Mouse (Mus musculus) kidney, embryonic 14.5 days (tissue): ENCODE measurements around the gene Ccdc42. TPM values are rescaled to one million over a fixed set of nuclear protein-coding genes. Genes with fewer than 3 reads are reported as not detected.

Source experiments
- ATAC-seq: fragments of 200-750 bp; cut with Nextera tagmentation; 2 replicates; pipeline ENCODE4 v1.8.0; 2017; ENCODE audit warnings: moderate number of reproducible peaks, mild to moderate bottlenecking, moderate TSS enrichment, moderate library complexity; ENCODE audit not compliant: low FRiP score, low TSS enrichment
- H3K27ac ChIP-seq: fragments of 300-500 bp; sonication (generic); 2 replicates; pipeline ENCODE4 v1.5.1; 2014; ENCODE audit warnings: low read depth, mild to moderate bottlenecking, low read length, moderate library complexity, mixed read lengths
- H3K27me3 ChIP-seq: fragments of 300-500 bp; sonication (generic); 2 replicates; pipeline ENCODE4 v1.6.1; 2014; ENCODE audit warnings: mild to moderate bottlenecking, low read length; ENCODE audit not compliant: control insufficient read depth, insufficient read depth
- H3K36me3 ChIP-seq: fragments of 300-500 bp; sonication (generic); 2 replicates; pipeline ENCODE4 v1.6.1; 2014; ENCODE audit warnings: low read length, mixed read lengths; ENCODE audit not compliant: control insufficient read depth, insufficient read depth
- H3K4me1 ChIP-seq: fragments of 300-500 bp; sonication (generic); 2 replicates; pipeline ENCODE4 v1.6.1; 2014; ENCODE audit warnings: low read length, mixed read lengths; ENCODE audit not compliant: control insufficient read depth, insufficient read depth
- H3K4me2 ChIP-seq: fragments of 300-500 bp; sonication (generic); replicated peaks from 2 replicates; pipeline ENCODE4 v1.6.1; 2014; ENCODE audit warnings: low read depth, mild to moderate bottlenecking, low read length
- H3K4me3 ChIP-seq: fragments of 300-500 bp; sonication (generic); 2 replicates; pipeline ENCODE4 v1.5.1; 2014; ENCODE audit warnings: mild to moderate bottlenecking, low read length
- H3K9ac ChIP-seq: fragments of 300-500 bp; sonication (generic); 2 replicates; pipeline ENCODE4 v1.6.1; 2014; ENCODE audit warnings: low read depth, mild to moderate bottlenecking, low read length, moderate library complexity
- H3K9me3 ChIP-seq: fragments of 300-500 bp; sonication (generic); 2 replicates; pipeline ENCODE4 v1.6.1; 2016; ENCODE audit warnings: low read length; ENCODE audit not compliant: control insufficient read depth
- WGBS: fragments of 180-500 bp; shearing (Covaris S2); extraction: QIAGEN DNeasy Blood & Tissue Kit; methylation state at CpG from one replicate; pipeline ENCODE4 v1.1.7; 2014; 5-methylcytosine and 5-hydroxymethylcytosine counted together
- polyA plus RNA-seq: library from polyadenylated mRNA; unstranded; fragments of >200 nt; fragmentation: Nextera tagmentation; extraction: Ambion mirVana; gene quantifications from 2 replicates; pipeline ENCODE4 v1.2.1, GENCODE M21; 2014

Ccdc42 gene
- polyA plus RNA-seq, result 2.5 and 3.0 TPM in 2 replicates

DNA sequence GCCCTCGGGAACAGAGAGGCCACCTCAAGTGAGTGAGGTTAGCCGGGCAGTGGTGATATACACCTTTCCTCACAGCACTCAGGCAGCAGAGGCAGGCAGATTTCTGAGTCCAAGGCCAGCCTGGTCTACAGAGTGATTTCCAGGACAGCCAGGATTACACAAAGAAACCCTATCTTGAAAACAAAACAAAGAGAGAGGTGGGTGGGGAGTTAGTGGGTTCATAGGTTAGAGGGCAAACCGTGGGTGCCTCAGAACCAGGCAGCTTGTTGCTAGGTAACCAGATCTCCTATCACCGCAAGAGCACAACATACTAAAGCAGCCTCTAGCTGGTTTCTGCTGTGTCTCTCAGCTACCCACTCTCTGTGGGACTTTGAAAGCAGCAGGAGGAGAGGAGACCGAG, at the start of gene Ccdc42:
Gene Ccdc42, plus strand, starts transcription at position 301 of the 400 bp plus-strand sequence.
- no peaks in the 10 kb centered on the region for H3K27me3 ChIP-seq
- no peak within 1 kb of the TSS for H3K4me2 ChIP-seq
- H3K9ac ChIP-seq, result no peak within 1 kb of the TSS
- no peak within 1 kb of the TSS for H3K4me3 ChIP-seq
- no peaks in the 10 kb centered on the region for H3K9me3 ChIP-seq
- H3K4me1 ChIP-seq, result peaks cover 20% of the 10 kb centered on the region
- H3K36me3 ChIP-seq, result no peaks in the 10 kb centered on the region
- 60% methylated on average over 5 of the region's 5 CpGs for WGBS
- H3K27ac ChIP-seq, result no peak within 1 kb of the TSS
- ATAC-seq, result no peak

GRCm38 (mm10) chr11:68539621-68540020, 47.2 kb upstream of the Ccdc42 start:
- Histone ChIP-seq H3K36me3 (no peaks in the 10 kb centered on the region), H3K4me1 (no peaks in the 10 kb centered on the region), H3K9ac (no peak overlapping the region), H3K27ac (no peak overlapping the region), H3K4me2 (no peak overlapping the region), H3K27me3 (no peaks in the 10 kb centered on the region), H3K4me3 (no peak overlapping the region), H3K9me3 (no peaks in the 10 kb centered on the region)
- WGBS, result 70% methylated on average over 5 of the region's 5 CpGs
- no peak for ATAC-seq

DNA sequence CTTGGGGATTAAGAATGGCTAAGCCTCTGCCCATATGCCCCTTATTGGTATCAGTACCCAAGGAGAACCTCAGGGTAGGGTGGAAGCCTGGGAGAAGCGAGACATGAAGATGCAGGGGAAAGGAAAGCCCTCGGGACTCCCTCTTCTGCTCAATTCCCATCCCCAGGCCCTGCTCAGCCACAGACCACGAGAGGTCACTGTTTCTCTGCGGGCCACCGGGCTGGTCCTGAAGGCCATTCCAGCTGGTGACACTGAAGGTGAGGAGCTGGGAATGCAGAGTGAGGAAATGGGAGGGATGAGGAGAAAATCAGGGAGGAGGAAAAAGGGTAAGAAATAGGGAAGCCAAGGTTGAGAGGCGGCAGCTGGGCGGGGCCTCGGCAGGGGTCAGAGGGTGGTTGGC, 42.3 kb upstream of the Ccdc42 start:
- Histone ChIP-seq H3K4me2 (no peak overlapping the region; the same call in 1 of the 2 replicates), H3K27ac (no peak overlapping the region)

GRCm38 (mm10) chr11:68545172-68545571, 41.6 kb upstream of the Ccdc42 start:
- H3K36me3 ChIP-seq, result no peaks in the 10 kb centered on the region
- no peak overlapping the region for H3K4me3 ChIP-seq
- no peaks in the 10 kb centered on the region for H3K9me3 ChIP-seq
- no peak overlapping the region for H3K4me2 ChIP-seq
- no peak overlapping the region for H3K9ac ChIP-seq
- 0 out of 2 replicates have a peak, but pooled peaks cover 7% of the 10 kb centered on the region for H3K4me1 ChIP-seq
- no peaks in the 10 kb centered on the region for H3K27me3 ChIP-seq
- WGBS, result 49% methylated on average over 7 of the region's 7 CpGs
- H3K27ac ChIP-seq, result no peak overlapping the region
- no peak for ATAC-seq

More for the DNA sequence above, 42.3 kb upstream of the Ccdc42 start:
- Histone ChIP-seq H3K9ac (no peak overlapping the region), H3K36me3 (no peaks in the 10 kb centered on the region), H3K9me3 (no peaks in the 10 kb centered on the region), H3K4me3 (no peak overlapping the region), H3K27me3 (no peaks in the 10 kb centered on the region), H3K4me1 (0 out of 2 replicates have a peak, but pooled peaks cover 7% of the 10 kb centered on the region)
- ATAC-seq, result 0 out of 2 replicates have a peak, but pooled peaks have one; percentile 60
- WGBS, result 10% methylated on average over 8 of the region's 8 CpGs

GRCm38 (mm10) chr11:68545682-68546222, 41.1 kb upstream of the Ccdc42 start:
- Histone ChIP-seq H3K27ac (no peak overlapping the region), H3K27me3 (no peaks in the 10 kb centered on the region), H3K9ac (no peak overlapping the region), H3K36me3 (no peaks in the 10 kb centered on the region), H3K9me3 (no peaks in the 10 kb centered on the region), H3K4me1 (peaks cover 7% of the 10 kb centered on the region; the same call in 1 of the 2 replicates), H3K4me2 (no peak overlapping the region), H3K4me3 (no peak overlapping the region)
- ATAC-seq, result no peak
- WGBS, result 77% methylated on average over 8 of the region's 8 CpGs

- ATAC-seq, result no peak
- Histone ChIP-seq H3K36me3 (no peaks in the 10 kb centered on the region), H3K4me2 (no peak overlapping the region), H3K4me1 (peaks cover 7% of the 10 kb centered on the region; the same call in 1 of the 2 replicates), H3K9ac (no peak overlapping the region), H3K4me3 (no peak overlapping the region), H3K27me3 (no peaks in the 10 kb centered on the region), H3K27ac (no peak overlapping the region), H3K9me3 (no peaks in the 10 kb centered on the region)
- WGBS, result 62% methylated on average over 2 of the region's 2 CpGs
Measured at GRCm38 (mm10) chr11:68547484-68547883, 39.3 kb upstream of the Ccdc42 start.

DNA sequence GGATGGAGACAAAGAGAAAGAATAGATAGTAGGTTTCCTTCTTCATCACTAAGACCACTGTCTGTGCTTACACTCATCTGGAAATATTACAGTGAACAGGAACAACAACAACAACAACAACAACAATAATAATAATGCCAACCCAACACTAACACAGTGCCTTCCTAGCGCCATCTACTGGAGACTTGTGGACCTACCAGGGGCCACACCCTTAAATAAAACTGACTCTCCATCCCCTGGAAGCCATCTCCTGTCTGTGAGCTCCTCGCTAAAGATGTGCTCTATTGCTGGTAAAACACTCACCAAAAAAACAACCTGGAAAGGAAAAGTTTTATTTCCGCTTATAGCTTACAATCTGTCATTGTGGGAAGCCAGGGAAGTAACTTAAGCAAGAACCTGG, 37.2 kb upstream of the Ccdc42 start:
- 56% methylated on average over 3 of the region's 3 CpGs for WGBS
- H3K9me3 ChIP-seq, result no peaks in the 10 kb centered on the region

GRCm38 (mm10) chr11:68550358-68550757, 36.5 kb upstream of the Ccdc42 start:
- H3K36me3 ChIP-seq, result no peaks in the 10 kb centered on the region
- no peak overlapping the region for H3K9ac ChIP-seq
- H3K9me3 ChIP-seq, result no peaks in the 10 kb centered on the region
- H3K27me3 ChIP-seq, result no peaks in the 10 kb centered on the region
- H3K4me2 ChIP-seq, result no peak overlapping the region
- peaks cover 2% of the 10 kb centered on the region; the same call in 1 of the 2 replicates for H3K4me1 ChIP-seq
- H3K27ac ChIP-seq, result no peak overlapping the region
- no peak overlapping the region for H3K4me3 ChIP-seq
- ATAC-seq, result no peak
- 50% methylated on average over 4 of the region's 4 CpGs for WGBS

More for the DNA sequence above, 37.2 kb upstream of the Ccdc42 start:
- Histone ChIP-seq H3K4me3 (no peak overlapping the region), H3K27me3 (no peaks in the 10 kb centered on the region), H3K4me1 (peaks cover 7% of the 10 kb centered on the region; the same call in 1 of the 2 replicates), H3K27ac (no peak overlapping the region), H3K9ac (no peak overlapping the region), H3K36me3 (no peaks in the 10 kb centered on the region), H3K4me2 (no peak overlapping the region)
- ATAC-seq, result no peak

- H3K36me3 ChIP-seq, result no peaks in the 10 kb centered on the region
- H3K4me3 ChIP-seq, result no peak overlapping the region
- no peak overlapping the region for H3K27ac ChIP-seq
- no peak overlapping the region for H3K4me2 ChIP-seq
- no peaks in the 10 kb centered on the region for H3K27me3 ChIP-seq
- no peak overlapping the region for H3K9ac ChIP-seq
- 36% methylated on average over 8 of the region's 8 CpGs for WGBS
- H3K4me1 ChIP-seq, result no peaks in the 10 kb centered on the region; the same call in 1 of the 2 replicates
- no peak for ATAC-seq
- H3K9me3 ChIP-seq, result no peaks in the 10 kb centered on the region
Measured at GRCm38 (mm10) chr11:68553981-68554471, 32.8 kb upstream of the Ccdc42 start.
